Mouse (Mus musculus) hindbrain, postnatal 0 days (tissue): ENCODE measurements around the gene Itgae. TPM values are rescaled to one million over a fixed set of nuclear protein-coding genes. Genes with fewer than 3 reads are reported as not detected.

Source experiments
- ATAC-seq: fragments of 200-750 bp; cut with Nextera tagmentation; 2 replicates; pipeline ENCODE4 v1.8.0; 2017; ENCODE audit warnings: mild to moderate bottlenecking, moderate TSS enrichment, moderate library complexity
- DNase-seq: peaks from one replicate; pipeline ENCODE4 v3.0.0-alpha.2; 2015; ENCODE audit warnings: low spot score
- H3K27ac ChIP-seq: fragments of 300-500 bp; sonication (generic); 2 replicates; pipeline ENCODE4 v1.5.1; 2014; ENCODE audit warnings: mild to moderate bottlenecking
- H3K27me3 ChIP-seq: fragments of 300-500 bp; sonication (generic); 2 replicates; pipeline ENCODE4 v1.6.1; 2014; ENCODE audit warnings: low read length, mixed read lengths; ENCODE audit not compliant: insufficient read depth
- H3K36me3 ChIP-seq: fragments of 300-500 bp; sonication (generic); 2 replicates; pipeline ENCODE4 v1.6.1; 2014; ENCODE audit warnings: low read length, mixed read lengths; ENCODE audit not compliant: insufficient read depth
- H3K4me1 ChIP-seq: fragments of 300-500 bp; sonication (generic); 2 replicates; pipeline ENCODE4 v1.6.1; 2014; ENCODE audit warnings: antibody characterized with exemption, low read length, mixed read lengths; ENCODE audit not compliant: insufficient read depth
- H3K4me2 ChIP-seq: fragments of 300-500 bp; sonication (generic); 2 replicates; pipeline ENCODE4 v1.6.1; 2014; ENCODE audit warnings: low read depth, mild to moderate bottlenecking, low read length, moderate library complexity, mixed read lengths
- H3K4me3 ChIP-seq: fragments of 300-500 bp; sonication (generic); 2 replicates; pipeline ENCODE4 v1.5.1; 2014; ENCODE audit warnings: low read length
- H3K9ac ChIP-seq: fragments of 300-500 bp; sonication (generic); replicated peaks from 2 replicates; pipeline ENCODE4 v1.6.1; 2014; ENCODE audit warnings: mild to moderate bottlenecking, low read length, moderate library complexity, mixed read lengths
- H3K9me3 ChIP-seq: fragments of 300-500 bp; sonication (generic); 2 replicates; pipeline ENCODE4 v1.6.1; 2016; ENCODE audit warnings: low read length, mixed read lengths
- CTCF ChIP-seq: IDR thresholded peaks from 2 replicates; pipeline ENCODE4 v1.5.1; 2016; ENCODE audit warnings: antibody characterized with exemption, control low read depth, low read depth
- WGBS: fragments of 180-500 bp; shearing (Covaris S2); extraction: QIAGEN DNeasy Blood & Tissue Kit; methylation state at CpG from one replicate; pipeline ENCODE4 v1.1.7; 2014; 5-methylcytosine and 5-hydroxymethylcytosine counted together
- polyA plus RNA-seq: library from polyadenylated mRNA; unstranded; fragments of >200 nt; fragmentation: Nextera tagmentation; extraction: Ambion mirVana; gene quantifications from 2 replicates; pipeline ENCODE4 v1.2.1, GENCODE M21; 2015
- total RNA-seq: library from RNA; depleted of rRNA; stranded (reverse); fragments of >200 nt; gene quantifications from 2 replicates; pipeline ENCODE4 v1.2.3, GENCODE M21; 2014

The Itgae gene
- total and polyA plus RNA-seq, 2 experiments from 2014 or later, result 0.16 to 0.31 TPM

GRCm38 (mm10) chr11:73131020-73131419, 40.6 kb downstream of the Itgae start:
- ATAC-seq (no peak), DNase-seq (peak; percentile 44)
- H3K4me1 ChIP-seq, result no peaks in the 10 kb centered on the region
- H3K27ac ChIP-seq, result no peak overlapping the region
- H3K4me3 ChIP-seq, result no peak overlapping the region
- H3K27me3 ChIP-seq, result no peaks in the 10 kb centered on the region
- H3K36me3 ChIP-seq, result no peaks in the 10 kb centered on the region
- 78% methylated on average over 7 of the region's 7 CpGs for WGBS
- peak; percentile 64 for TF ChIP-seq CTCF
- H3K9me3 ChIP-seq, result no peaks in the 10 kb centered on the region
- H3K4me2 ChIP-seq, result no peak overlapping the region
- no peak overlapping the region for H3K9ac ChIP-seq

DNA sequence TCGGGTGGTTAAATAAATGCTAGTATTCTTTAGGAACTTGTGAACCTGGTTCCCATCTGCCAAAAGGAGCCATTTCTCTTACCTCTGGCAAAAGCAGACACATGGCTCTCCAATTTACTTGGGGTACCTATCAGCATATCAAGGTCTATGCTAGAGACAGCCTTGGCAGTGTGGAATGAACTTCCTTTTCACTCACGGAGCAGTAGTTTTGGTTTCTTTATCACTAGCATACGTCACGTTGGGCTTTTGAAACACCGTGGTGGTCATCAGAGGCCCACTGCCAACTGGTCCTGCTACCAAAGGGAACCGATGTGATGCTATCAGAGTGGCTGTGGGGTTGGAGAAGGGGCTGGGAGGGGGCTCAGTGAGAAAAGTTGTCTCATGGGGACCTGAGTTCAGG, 42.6 kb downstream of the Itgae start:
- no peak overlapping the region for H3K9ac ChIP-seq
- DNase-seq (no peak), ATAC-seq (no peak)
- no peaks in the 10 kb centered on the region for H3K9me3 ChIP-seq
- H3K27me3 ChIP-seq, result no peaks in the 10 kb centered on the region
- no peak overlapping the region for H3K27ac ChIP-seq
- H3K4me2 ChIP-seq, result no peak overlapping the region
- no peaks in the 10 kb centered on the region for H3K36me3 ChIP-seq
- 97% methylated on average over 6 of the region's 6 CpGs for WGBS
- no peak for TF ChIP-seq CTCF
- H3K4me3 ChIP-seq, result no peak overlapping the region
- H3K4me1 ChIP-seq, result peaks cover 4% of the 10 kb centered on the region; the same call in 1 of the 2 replicates

DNA sequence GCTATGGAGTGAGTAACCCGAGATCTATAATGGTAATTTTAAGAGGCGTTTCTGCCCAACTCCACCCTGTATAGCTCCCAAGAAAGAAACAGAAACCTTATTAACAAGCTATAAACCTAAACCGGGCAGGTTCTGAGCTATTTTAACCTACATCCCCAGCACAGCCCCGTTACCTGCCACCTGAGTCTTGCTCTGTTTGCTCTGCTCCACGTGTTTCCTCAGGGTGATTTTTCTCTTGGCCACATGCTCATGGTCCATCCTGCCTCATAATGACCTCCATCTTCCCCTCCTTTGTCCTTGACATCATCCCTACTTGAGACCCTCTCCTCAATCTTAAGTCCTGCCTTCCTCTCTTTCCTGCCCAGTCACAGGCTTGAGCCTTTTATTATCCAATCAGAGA, 43.8 kb downstream of the Itgae start:
- ATAC-seq (no peak), DNase-seq (no peak)
- 96% methylated on average over 5 of the region's 5 CpGs for WGBS
- no peaks in the 10 kb centered on the region for H3K27me3 ChIP-seq
- H3K4me2 ChIP-seq, result no peak overlapping the region
- H3K27ac ChIP-seq, result no peak overlapping the region
- peaks cover 4% of the 10 kb centered on the region; the same call in 1 of the 2 replicates for H3K4me1 ChIP-seq
- no peak overlapping the region for H3K4me3 ChIP-seq
- no peaks in the 10 kb centered on the region for H3K36me3 ChIP-seq
- H3K9me3 ChIP-seq, result no peaks in the 10 kb centered on the region
- TF ChIP-seq CTCF, result no peak
- no peak overlapping the region for H3K9ac ChIP-seq

DNA sequence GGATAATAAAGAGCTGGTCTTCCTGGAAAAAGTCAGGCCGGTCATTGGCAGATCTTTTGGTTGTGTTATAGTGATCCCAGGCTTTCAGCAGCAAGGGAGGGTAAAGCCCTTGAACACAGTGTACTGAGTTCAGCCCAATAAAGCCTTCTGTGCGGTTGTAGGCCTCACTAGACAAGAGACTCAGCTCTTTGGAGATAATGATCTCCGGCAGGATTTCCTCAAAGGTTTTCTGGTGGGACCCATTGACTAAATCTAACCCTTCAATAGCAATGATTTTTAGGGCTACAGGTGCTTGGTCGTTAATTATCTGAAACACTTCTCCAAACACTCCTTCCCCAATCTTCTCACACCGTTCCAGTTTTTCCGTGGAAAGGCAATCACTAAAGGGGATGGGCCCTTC, 46.2 kb downstream of the Itgae start:
- Histone ChIP-seq H3K36me3 (no peaks in the 10 kb centered on the region), H3K4me2 (peak overlapping the region; percentile 72), H3K4me1 (peaks cover 4% of the 10 kb centered on the region; the same call in 1 of the 2 replicates), H3K27me3 (no peaks in the 10 kb centered on the region), H3K9me3 (no peaks in the 10 kb centered on the region), H3K27ac (no peak overlapping the region), H3K4me3 (no peak overlapping the region), H3K9ac (no peak overlapping the region)
- 91% methylated on average over 6 of the region's 6 CpGs for WGBS
- ATAC-seq, result no peak
- no peak for TF ChIP-seq CTCF
- DNase-seq, result no peak

- WGBS, result 37% methylated on average over 11 of the region's 11 CpGs
- Histone ChIP-seq H3K9ac (peak overlapping the region; percentile 50; the same call in 1 of the 2 replicates), H3K27ac (no peak overlapping the region), H3K4me3 (peak overlapping the region; percentile 79), H3K4me2 (peak overlapping the region; percentile 72), H3K27me3 (no peaks in the 10 kb centered on the region), H3K9me3 (no peaks in the 10 kb centered on the region), H3K36me3 (no peaks in the 10 kb centered on the region), H3K4me1 (peaks cover 4% of the 10 kb centered on the region; the same call in 1 of the 2 replicates)
- ATAC-seq (no peak), DNase-seq (peak; percentile 3)
- TF ChIP-seq CTCF, result no peak
Observed at GRCm38 (mm10) chr11:73137116-73137515, 46.7 kb downstream of the Itgae start.

DNA sequence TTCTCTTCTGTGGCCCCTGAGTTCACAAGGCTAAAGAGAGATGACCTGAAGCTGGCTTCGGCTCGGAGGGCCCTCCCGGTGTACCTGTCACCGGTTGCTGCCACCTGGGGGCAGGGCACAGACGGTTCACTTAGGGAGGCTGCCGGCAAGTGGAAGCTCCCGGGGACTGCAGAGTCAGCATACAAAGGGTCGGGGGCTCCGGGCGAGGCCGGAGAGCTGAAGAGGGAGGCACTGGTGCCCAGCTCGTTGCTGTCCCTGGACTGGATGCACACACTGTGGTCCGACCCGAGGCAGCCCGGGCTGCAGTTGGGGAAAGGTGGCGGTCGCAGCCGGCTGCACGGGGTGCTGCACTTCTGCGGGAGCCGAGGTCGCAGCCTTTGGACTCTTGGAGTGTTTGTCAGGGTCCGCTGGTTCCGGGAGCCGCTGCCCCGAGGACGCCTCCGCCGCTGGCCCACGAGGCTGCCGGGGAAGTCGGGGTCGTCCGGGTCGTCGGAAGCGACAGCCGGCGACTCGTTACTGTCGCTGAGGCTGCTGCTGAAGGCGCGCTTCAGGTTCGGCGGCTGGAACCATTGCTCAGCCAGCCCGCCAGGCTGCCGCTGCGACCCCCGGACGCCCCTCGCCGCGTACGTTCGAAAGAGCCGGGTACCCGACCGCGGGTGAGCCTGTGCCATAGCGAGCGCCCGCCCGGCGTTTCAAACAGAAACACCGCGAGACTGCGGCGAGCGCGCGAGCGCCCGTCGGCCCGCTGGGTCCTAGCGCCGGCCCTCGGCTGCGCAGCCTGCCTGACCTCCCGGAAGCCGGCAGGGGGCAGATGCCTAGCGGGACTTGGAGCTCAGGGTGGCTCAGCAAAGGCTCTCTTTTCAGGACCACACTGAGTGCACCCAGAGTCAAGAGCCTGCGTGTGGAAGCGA, 47.5 kb downstream of the Itgae start, which contains the start of gene Haspin:
TSS of gene Haspin (minus strand) at position 704 of the 911 bp plus-strand sequence.
- Histone ChIP-seq H3K27ac (no peak within 1 kb of the TSS), H3K27me3 (no peaks in the 10 kb centered on the region), H3K9ac (peak within 1 kb of the TSS; percentile 50), H3K4me3 (peak within 1 kb of the TSS; percentile 79), H3K9me3 (no peaks in the 10 kb centered on the region), H3K36me3 (no peaks in the 10 kb centered on the region), H3K4me1 (peaks cover 4% of the 10 kb centered on the region; the same call in 1 of the 2 replicates), H3K4me2 (peak within 1 kb of the TSS; percentile 72)
- DNase-seq, result peak; percentile 96
- ATAC-seq, result peak; percentile 96
- 1% methylated on average over 84 of the region's 84 CpGs for WGBS
- TF ChIP-seq CTCF, result peak; percentile 82

GRCm38 (mm10) chr11:73144261-73144681, 53.9 kb downstream of the Itgae start:
- H3K27ac ChIP-seq, result no peak overlapping the region
- no peak overlapping the region for H3K4me2 ChIP-seq
- H3K4me3 ChIP-seq, result no peak overlapping the region
- H3K9me3 ChIP-seq, result no peaks in the 10 kb centered on the region
- DNase-seq (no peak), ATAC-seq (no peak)
- H3K36me3 ChIP-seq, result no peaks in the 10 kb centered on the region
- no peak overlapping the region for H3K9ac ChIP-seq
- no peak for TF ChIP-seq CTCF
- no peaks in the 10 kb centered on the region for H3K27me3 ChIP-seq
- no peaks in the 10 kb centered on the region for H3K4me1 ChIP-seq
- 70% methylated on average over 1 of the region's 1 CpGs for WGBS
